Mouse (Mus musculus) bone marrow, adult 2 months (tissue): ENCODE results near the gene Inhba. TPM values are rescaled to one million over a fixed set of nuclear protein-coding genes. Genes with fewer than 3 reads are reported as not detected.

ENCODE experiments used
- H3K27ac ChIP-seq: fragments of 200-500 bp; 2 replicates; pipeline ENCODE4 v1.5.1; 2012; ENCODE audit warnings: low read depth, mild to moderate bottlenecking, control low read depth, inconsistent platforms, low read length; ENCODE audit not compliant: control insufficient read depth, poor library complexity, insufficient read depth
- H3K4me1 ChIP-seq: fragments of 200-500 bp; 2 replicates; pipeline ENCODE4 v1.6.1; 2011; ENCODE audit warnings: low read length; ENCODE audit not compliant: control insufficient read depth, insufficient read depth
- H3K4me3 ChIP-seq: fragments of 200-500 bp; replicated peaks from 2 replicates; pipeline ENCODE3; 2011; ENCODE audit warnings: mild to moderate bottlenecking, low read depth, low read length, control low read depth; ENCODE audit not compliant: control insufficient read depth
- CTCF ChIP-seq: fragments of 200-500 bp; IDR thresholded peaks from 2 replicates; pipeline ENCODE4 v1.5.1; 2011; ENCODE audit warnings: low read length, control low read depth; ENCODE audit not compliant: control insufficient read depth, insufficient read depth
- POLR2A ChIP-seq: fragments of 200-500 bp; IDR thresholded peaks from 2 replicates; pipeline ENCODE4 v1.6.1; 2011; ENCODE audit warnings: low read depth, mild to moderate bottlenecking, control low read depth, low read length, borderline replicate concordance; ENCODE audit not compliant: control insufficient read depth
- WGBS: fragments of 180-500 bp; shearing (Covaris S2); methylation state at CpG from one replicate; pipeline ENCODE4 v1.1.7; 2018; 5-methylcytosine and 5-hydroxymethylcytosine counted together
- polyA plus RNA-seq: library from polyadenylated mRNA; stranded (reverse); fragments of >200 nt; gene quantifications from 2 replicates; pipeline ENCODE4 v1.2.4, GENCODE M21; 2011; ENCODE audit warnings: low replicate concordance; ENCODE audit not compliant: missing spikeins, insufficient read depth, insufficient read length

Inhba gene
- polyA plus RNA-seq, 1 experiment: 15.2 TPM

GRCm38 (mm10) chr13:16007748-16008147 lies 3.9 kb upstream of the Inhba start:
- no peaks in the 10 kb centered on the region for H3K4me1 ChIP-seq
- TF ChIP-seq CTCF (no peak), POLR2A (no peak)
- 69% methylated on average over 4 of the region's 4 CpGs for WGBS
- H3K27ac ChIP-seq: no peak overlapping the region
- H3K4me3 ChIP-seq: no peak overlapping the region

GRCm38 (mm10) chr13:16008348-16008747 lies 3.3 kb upstream of the Inhba start:
- H3K4me3 ChIP-seq: no peak overlapping the region
- H3K4me1 ChIP-seq: no peaks in the 10 kb centered on the region
- WGBS: 68% methylated on average over 1 of the region's 1 CpGs
- H3K27ac ChIP-seq: no peak overlapping the region
- no peak for TF ChIP-seq POLR2A
- TF ChIP-seq CTCF: no peak

- H3K4me1 ChIP-seq: no peaks in the 10 kb centered on the region
- no peak overlapping the region for H3K27ac ChIP-seq
- TF ChIP-seq CTCF (no peak), POLR2A (no peak)
- 78% methylated on average over 8 of the region's 8 CpGs for WGBS
- H3K4me3 ChIP-seq: no peak overlapping the region
Measured at GRCm38 (mm10) chr13:16009766-16010465, 1.7 kb upstream of the Inhba start.

- WGBS: 82% methylated on average over 4 of the region's 4 CpGs
- no peak for TF ChIP-seq CTCF
- Histone ChIP-seq H3K4me3 (no peak overlapping the region), H3K27ac (no peak overlapping the region), H3K4me1 (no peaks in the 10 kb centered on the region)
Measured at GRCm38 (mm10) chr13:16010586-16010985, 1.1 kb upstream of the Inhba start.

- peak overlapping the region; percentile 3; the same call in 1 of the 2 replicates for H3K27ac ChIP-seq
- TF ChIP-seq POLR2A (peak; percentile 29; the same call in 1 of the 2 replicates), CTCF (peak; percentile 80)
- WGBS: 6% methylated on average over 19 of the region's 19 CpGs
- H3K4me3 ChIP-seq: peak overlapping the region; percentile 63
- no peaks in the 10 kb centered on the region for H3K4me1 ChIP-seq
Measured at GRCm38 (mm10) chr13:16012243-16012887, 714 bp downstream of the Inhba start.

- TF ChIP-seq CTCF (no peak), POLR2A (no peak)
- H3K4me3 ChIP-seq: no peak overlapping the region
- H3K27ac ChIP-seq: no peak overlapping the region
- no peaks in the 10 kb centered on the region; the same call in none of the 2 replicates for H3K4me1 ChIP-seq
- WGBS: 65% methylated on average over 3 of the region's 3 CpGs
Measured at GRCm38 (mm10) chr13:16014166-16014565, 2.5 kb downstream of the Inhba start.

GRCm38 (mm10) chr13:16016506-16016905 lies 4.9 kb downstream of the Inhba start:
- TF ChIP-seq CTCF: no peak
- TF ChIP-seq POLR2A: no peak
- 22% methylated on average over 2 of the region's 2 CpGs for WGBS
- peak overlapping the region; percentile 6 for H3K4me3 ChIP-seq

GRCm38 (mm10) chr13:16017338-16017737 lies 5.7 kb downstream of the Inhba start:
- Histone ChIP-seq H3K4me3 (peak overlapping the region; percentile 70), H3K27ac (peak overlapping the region; percentile 87), H3K4me1 (no peaks in the 10 kb centered on the region; the same call in none of the 2 replicates)
- no peak; the same call in 1 of the 2 replicates for TF ChIP-seq POLR2A
- no peak for TF ChIP-seq CTCF
- under 1% methylated on average over 20 of the region's 20 CpGs for WGBS

More at GRCm38 (mm10) chr13:16016506-16016905, 4.9 kb downstream of the Inhba start:
- H3K4me1 ChIP-seq: no peaks in the 10 kb centered on the region; the same call in none of the 2 replicates
- H3K27ac ChIP-seq: no peak overlapping the region

- TF ChIP-seq CTCF (no peak), POLR2A (0 out of 2 replicates have a peak, but pooled peaks have one; percentile 18)
- WGBS: under 1% methylated on average over 9 of the region's 9 CpGs
- H3K27ac ChIP-seq: peak overlapping the region; percentile 87
- H3K4me3 ChIP-seq: peak overlapping the region; percentile 70
- no peaks in the 10 kb centered on the region; the same call in none of the 2 replicates for H3K4me1 ChIP-seq
Measured at GRCm38 (mm10) chr13:16017777-16018176, 6.1 kb downstream of the Inhba start.
